Mouse (Mus musculus) cerebellum, postnatal 4 days (tissue): Measurements from ENCODE around the gene Cacna1c.
"Not testable (repeated sequence)": the region's sequence is repeated elsewhere in the genome, so short reads cannot be mapped to it uniquely, and the experiment has no call there.

Experiments
- DNase-seq, 2 experiments: peaks; one replicate each; pipeline ENCODE4 v3.0.0; 2022; ENCODE audit warnings: low spot score in 2 of 2, mixed read lengths in 1 of 2

The Cacna1c gene

GRCm38 (mm10) chr6:119213375-119213774 lies 17.2 kb upstream of the Cacna1c start:
- DNase-seq = peak in 1 of 2 experiments; percentile 3

- DNase-seq = not testable (repeated sequence)
These were observed 9.8 kb upstream of the Cacna1c start for GRCm38 (mm10) chr6:119206006-119206405.

- DNase-seq = no peak
These were observed 8.7 kb upstream of the Cacna1c start for GRCm38 (mm10) chr6:119204915-119205314.

- no peak for DNase-seq
These were observed 8.1 kb upstream of the Cacna1c start for GRCm38 (mm10) chr6:119204286-119204685.

- no peak for DNase-seq
These were observed 5.4 kb upstream of the Cacna1c start for GRCm38 (mm10) chr6:119201575-119201974.

GRCm38 (mm10) chr6:119200362-119200761 lies 4.1 kb upstream of the Cacna1c start:
- DNase-seq = no peak

- DNase-seq = no peak
These were observed 3.2 kb upstream of the Cacna1c start for GRCm38 (mm10) chr6:119199274-119199879.

GRCm38 (mm10) chr6:119198534-119199273 lies 2.5 kb upstream of the Cacna1c start:
- DNase-seq = no peak

- no peak for DNase-seq
These were observed 1.6 kb downstream of the Cacna1c start for GRCm38 (mm10) chr6:119194601-119195000.

GRCm38 (mm10) chr6:119194161-119194560 lies 2.1 kb downstream of the Cacna1c start:
- DNase-seq = no peak

- DNase-seq = no peak
These were observed 2.6 kb downstream of the Cacna1c start for GRCm38 (mm10) chr6:119193571-119194154.

GRCm38 (mm10) chr6:119191478-119191877 lies 4.7 kb downstream of the Cacna1c start:
- DNase-seq = no peak

GRCm38 (mm10) chr6:119187631-119188030 lies 8.6 kb downstream of the Cacna1c start:
- DNase-seq = no peak

GRCm38 (mm10) chr6:119186658-119187057 lies 9.6 kb downstream of the Cacna1c start:
- peak in 1 of 2 experiments; percentile 31 for DNase-seq

GRCm38 (mm10) chr6:119183781-119184180 lies 12.4 kb downstream of the Cacna1c start:
- DNase-seq = no peak

GRCm38 (mm10) chr6:119182211-119182610 lies 14.0 kb downstream of the Cacna1c start:
- no peak for DNase-seq

GRCm38 (mm10) chr6:119180188-119180587 lies 16.0 kb downstream of the Cacna1c start:
- no peak for DNase-seq

GRCm38 (mm10) chr6:119177101-119177500 lies 19.1 kb downstream of the Cacna1c start:
- no peak for DNase-seq

- no peak for DNase-seq
These were observed 20.1 kb downstream of the Cacna1c start for GRCm38 (mm10) chr6:119176103-119176502.

GRCm38 (mm10) chr6:119175078-119175853 lies 21.0 kb downstream of the Cacna1c start, which contains the start of gene Dcp1b:
TSS of gene Dcp1b (plus strand) at chr6:119175253.
- DNase-seq = peak; percentile 81 to 91

GRCm38 (mm10) chr6:119174307-119175074 lies 21.7 kb downstream of the Cacna1c start:
- no peak for DNase-seq
